Mouse (Mus musculus): ENCODE measurements around the gene Tfip11. TPM values are rescaled to one million over a fixed set of nuclear protein-coding genes. Genes with fewer than 3 reads are reported as not detected.

Tfip11 gene
- polyA plus RNA-seq, 1 experiment from 2014 or later = 8.0 TPM

GRCm38 (mm10) chr5:112284203-112284582 lies 42.0 kb upstream of the Tfip11 start:
- H3K36me3 ChIP-seq (replicated peaks; ENCODE audit: insufficient read depth, low read length) = peaks cover 5% of the 10 kb centered on the region; the same call in 1 of the 2 replicates
- no peaks in the 10 kb centered on the region for H3K27me3 ChIP-seq (ENCODE audit: insufficient read depth, low read length)
- H3K4me3 ChIP-seq (ENCODE audit: low read depth, low read length) = no peak overlapping the region
- no peak for ATAC-seq
- 40% methylated on average over 7 of the region's 7 CpGs for WGBS (ENCODE audit: insufficient replicate concordance)
- peak overlapping the region; percentile 85 for H3K27ac ChIP-seq (ENCODE audit: low read depth)
- no peaks in the 10 kb centered on the region for H3K9me3 ChIP-seq (ENCODE audit: low read length)
- DNase-seq = no peak
- peak overlapping the region; percentile 46; the same call in 1 of the 2 replicates for H3K4me2 ChIP-seq (ENCODE audit: low read depth, low read length)
- TF ChIP-seq EP300 (IDR thresholded peaks at IDR 0.05; ENCODE audit: low read depth) = no peak
- TF ChIP-seq CTCF (IDR thresholded peaks at IDR 0.05; ENCODE audit: low read depth) = no peak
- 0 out of 2 replicates have a peak overlapping the region, but pooled peaks have one; percentile 13 for H3K9ac ChIP-seq (replicated peaks)
- peaks cover 91% of the 10 kb centered on the region for H3K4me1 ChIP-seq (ENCODE audit: insufficient read depth)

DNA sequence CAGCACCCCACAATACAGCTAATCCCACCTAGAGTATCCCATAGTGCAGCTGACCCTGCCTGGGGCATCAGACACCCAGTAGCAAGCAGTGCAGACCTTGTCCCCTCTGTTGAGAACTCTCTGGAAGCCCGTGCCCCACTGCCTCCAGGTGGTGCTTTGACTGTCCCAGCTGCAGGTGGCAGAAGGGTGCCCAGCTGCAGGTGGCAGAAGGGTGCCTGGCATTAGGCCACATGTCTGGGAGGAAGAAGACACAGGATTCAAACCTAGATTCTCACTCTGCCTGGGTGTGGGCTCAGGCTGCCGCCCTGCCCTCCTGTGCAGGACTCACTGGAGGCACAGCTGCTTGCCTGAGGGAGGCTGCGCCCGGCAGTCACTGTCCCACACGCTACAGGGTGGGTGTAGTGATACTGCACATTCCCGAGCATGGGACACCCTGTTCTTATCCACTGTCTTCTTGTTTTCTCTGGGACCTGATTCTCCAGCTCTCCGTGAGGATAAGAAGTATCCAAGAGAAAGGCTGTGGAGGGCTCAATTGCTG lies 40.5 kb upstream of the Tfip11 start:
- H3K27ac ChIP-seq (ENCODE audit: low read depth) = no peak overlapping the region
- peaks cover 89% of the 10 kb centered on the region for H3K4me1 ChIP-seq (ENCODE audit: insufficient read depth)
- no peak overlapping the region for H3K4me2 ChIP-seq (ENCODE audit: low read depth, low read length)
- no peak for ATAC-seq
- H3K9me3 ChIP-seq (ENCODE audit: low read length) = no peaks in the 10 kb centered on the region
- no peak overlapping the region for H3K9ac ChIP-seq (replicated peaks)
- H3K27me3 ChIP-seq (ENCODE audit: insufficient read depth, low read length) = no peaks in the 10 kb centered on the region
- H3K4me3 ChIP-seq (ENCODE audit: low read depth, low read length) = no peak overlapping the region
- no peak for DNase-seq
- H3K36me3 ChIP-seq (replicated peaks; ENCODE audit: insufficient read depth, low read length) = peaks cover 5% of the 10 kb centered on the region; the same call in 1 of the 2 replicates
- TF ChIP-seq EP300 (IDR thresholded peaks at IDR 0.05; ENCODE audit: low read depth) = no peak
- TF ChIP-seq CTCF (IDR thresholded peaks at IDR 0.05; ENCODE audit: low read depth) = no peak
- 69% methylated on average over 7 of the region's 7 CpGs for WGBS (ENCODE audit: insufficient replicate concordance)

DNA sequence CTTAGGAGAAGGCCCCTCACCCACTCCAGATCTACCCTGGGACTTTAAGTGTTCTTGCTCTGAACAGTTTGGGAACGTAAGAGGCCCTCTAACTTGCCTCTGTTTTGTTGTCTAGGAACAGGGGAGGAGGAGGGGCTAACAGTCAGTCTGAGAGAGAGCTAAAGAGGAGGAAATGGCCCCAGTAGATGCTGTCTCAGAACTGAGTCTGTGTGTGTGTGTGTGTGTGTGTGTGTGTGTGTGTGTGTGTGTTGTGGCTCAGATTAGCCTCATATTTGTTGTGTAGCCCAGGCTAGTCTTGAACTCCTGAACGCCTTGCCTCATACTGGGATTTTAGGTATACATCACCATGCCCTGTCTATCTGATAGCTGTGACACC lies 39.6 kb upstream of the Tfip11 start:
- Histone ChIP-seq H3K9me3 (ENCODE audit: low read length) (no peaks in the 10 kb centered on the region), H3K27ac (ENCODE audit: low read depth) (peak overlapping the region; percentile 71)

GRCm38 (mm10) chr5:112286984-112287641 lies 39.0 kb upstream of the Tfip11 start:
- H3K9me3 ChIP-seq (ENCODE audit: low read length) = no peaks in the 10 kb centered on the region
- TF ChIP-seq CTCF (IDR thresholded peaks at IDR 0.05; ENCODE audit: low read depth) (no peak), EP300 (IDR thresholded peaks at IDR 0.05; ENCODE audit: low read depth) (no peak)
- H3K27me3 ChIP-seq (ENCODE audit: insufficient read depth, low read length) = no peaks in the 10 kb centered on the region
- DNase-seq (no peak), ATAC-seq (peak; percentile 16; the same call in 1 of the 2 replicates)
- peak overlapping the region; percentile 71 for H3K27ac ChIP-seq (ENCODE audit: low read depth)
- peak overlapping the region; percentile 43 for H3K4me2 ChIP-seq (ENCODE audit: low read depth, low read length)
- peaks cover 5% of the 10 kb centered on the region; the same call in 1 of the 2 replicates for H3K36me3 ChIP-seq (replicated peaks; ENCODE audit: insufficient read depth, low read length)
- 10% methylated on average over 11 of the region's 11 CpGs for WGBS (ENCODE audit: insufficient replicate concordance)
- no peak overlapping the region; the same call in 1 of the 2 replicates for H3K9ac ChIP-seq (replicated peaks)
- no peak overlapping the region for H3K4me3 ChIP-seq (ENCODE audit: low read depth, low read length)
- peaks cover 90% of the 10 kb centered on the region for H3K4me1 ChIP-seq (ENCODE audit: insufficient read depth)

More for the DNA sequence above, 39.6 kb upstream of the Tfip11 start:
- DNase-seq (no peak), ATAC-seq (no peak)
- WGBS (ENCODE audit: insufficient replicate concordance) = 27% methylated on average over 2 of the region's 2 CpGs
- no peak overlapping the region for H3K9ac ChIP-seq (replicated peaks)
- H3K36me3 ChIP-seq (replicated peaks; ENCODE audit: insufficient read depth, low read length) = peaks cover 5% of the 10 kb centered on the region; the same call in 1 of the 2 replicates
- peak overlapping the region; percentile 0; the same call in 1 of the 2 replicates for H3K4me2 ChIP-seq (ENCODE audit: low read depth, low read length)
- no peak for TF ChIP-seq CTCF (IDR thresholded peaks at IDR 0.05; ENCODE audit: low read depth)
- no peak for TF ChIP-seq EP300 (IDR thresholded peaks at IDR 0.05; ENCODE audit: low read depth)
- peaks cover 91% of the 10 kb centered on the region for H3K4me1 ChIP-seq (ENCODE audit: insufficient read depth)
- H3K27me3 ChIP-seq (ENCODE audit: insufficient read depth, low read length) = no peaks in the 10 kb centered on the region
- H3K4me3 ChIP-seq (ENCODE audit: low read depth, low read length) = no peak overlapping the region

DNA sequence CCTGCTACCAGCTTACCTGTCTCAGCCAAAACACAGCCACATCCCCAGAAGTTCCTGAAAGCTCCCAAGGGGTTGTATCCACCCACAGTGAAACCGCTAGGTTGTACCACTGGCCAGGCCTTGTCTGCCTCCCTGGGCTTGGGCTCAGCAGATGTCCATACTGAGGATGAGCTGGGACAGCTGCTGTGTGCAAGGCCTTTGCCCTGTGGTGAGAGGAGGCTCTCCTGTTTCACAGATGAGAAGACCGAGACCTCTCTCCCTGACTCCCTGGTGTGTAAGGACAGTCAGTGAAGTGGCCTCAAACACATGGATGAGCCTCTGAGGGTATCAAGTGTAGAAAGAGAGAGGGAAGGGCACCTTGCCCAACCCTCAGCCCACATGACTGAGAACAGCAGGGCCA lies 38.5 kb upstream of the Tfip11 start:
- H3K27me3 ChIP-seq (ENCODE audit: insufficient read depth, low read length) = no peaks in the 10 kb centered on the region
- TF ChIP-seq EP300 (IDR thresholded peaks at IDR 0.05; ENCODE audit: low read depth) = no peak
- no peak for TF ChIP-seq CTCF (IDR thresholded peaks at IDR 0.05; ENCODE audit: low read depth)
- H3K9me3 ChIP-seq (ENCODE audit: low read length) = no peaks in the 10 kb centered on the region
- H3K27ac ChIP-seq (ENCODE audit: low read depth) = peak overlapping the region; percentile 71
- no peak for DNase-seq
- H3K4me1 ChIP-seq (ENCODE audit: insufficient read depth) = peaks cover 90% of the 10 kb centered on the region
- WGBS (ENCODE audit: insufficient replicate concordance) = 84% methylated on average over 2 of the region's 2 CpGs
- H3K4me3 ChIP-seq (ENCODE audit: low read depth, low read length) = no peak overlapping the region
- H3K36me3 ChIP-seq (replicated peaks; ENCODE audit: insufficient read depth, low read length) = peaks cover 5% of the 10 kb centered on the region; the same call in 1 of the 2 replicates
- no peak overlapping the region; the same call in 1 of the 2 replicates for H3K9ac ChIP-seq (replicated peaks)
- ATAC-seq = no peak
- peak overlapping the region; percentile 43 for H3K4me2 ChIP-seq (ENCODE audit: low read depth, low read length)
